Mouse (Mus musculus) embryonic facial prominence, embryonic 11.5 days (tissue): Measurements from ENCODE around the gene Gm1979. TPM values are rescaled to one million over a fixed set of nuclear protein-coding genes. Genes with fewer than 3 reads are reported as not detected.
"Not testable (repeated sequence)": the region's sequence is repeated elsewhere in the genome, so short reads cannot be mapped to it uniquely, and the experiment has no call there.

ENCODE experiments used
- ATAC-seq: fragments of 200-750 bp; cut with Nextera tagmentation; replicated peaks from 2 replicates; pipeline ENCODE4 v1.8.0; 2017; ENCODE audit warnings: low read depth; ENCODE audit not compliant: insufficient number of reproducible peaks, low FRiP score, low TSS enrichment
- DNase-seq: peaks from one replicate; pipeline ENCODE4 v3.0.0-alpha.2; 2015; ENCODE audit warnings: low spot score
- H3K27ac ChIP-seq: fragments of 300-500 bp; sonication (generic); replicated peaks from 2 replicates; pipeline ENCODE4 v1.5.1; 2014; ENCODE audit warnings: mild to moderate bottlenecking, low read depth, low read length, control low read depth
- H3K27me3 ChIP-seq: fragments of 300-500 bp; sonication (generic); 2 replicates; pipeline ENCODE4 v1.6.1; 2014; ENCODE audit warnings: mild to moderate bottlenecking, low read length, moderate library complexity, mixed read lengths; ENCODE audit not compliant: control insufficient read depth, insufficient read depth
- H3K36me3 ChIP-seq: fragments of 300-500 bp; sonication (generic); replicated peaks from 2 replicates; pipeline ENCODE4 v1.6.1; 2014; ENCODE audit warnings: low read depth, mild to moderate bottlenecking, low read length, moderate library complexity, mixed read lengths; ENCODE audit not compliant: control insufficient read depth, insufficient read depth
- H3K4me1 ChIP-seq: fragments of 300-500 bp; sonication (generic); 2 replicates; pipeline ENCODE4 v1.6.1; 2014; ENCODE audit warnings: low read length, mixed read lengths; ENCODE audit not compliant: control insufficient read depth, insufficient read depth
- H3K4me2 ChIP-seq: fragments of 300-500 bp; sonication (generic); 2 replicates; pipeline ENCODE4 v1.6.1; 2014; ENCODE audit warnings: low read depth, mild to moderate bottlenecking, control low read depth, low read length, moderate library complexity
- H3K4me3 ChIP-seq: fragments of 300-500 bp; sonication (generic); 2 replicates; pipeline ENCODE4 v1.5.1; 2014; ENCODE audit warnings: low read depth, low read length, control low read depth
- H3K9ac ChIP-seq: fragments of 300-500 bp; sonication (generic); replicated peaks from 2 replicates; pipeline ENCODE4 v1.6.1; 2014; ENCODE audit warnings: mild to moderate bottlenecking, control low read depth, low read length
- H3K9me3 ChIP-seq: fragments of 300-500 bp; sonication (generic); replicated peaks from 2 replicates; pipeline ENCODE4 v1.6.1; 2016; ENCODE audit warnings: mild to moderate bottlenecking, low read length, inconsistent platforms, mixed read lengths; ENCODE audit not compliant: control insufficient read depth
- WGBS: fragments of 180-500 bp; shearing (Covaris S2); extraction: QIAGEN DNeasy Blood & Tissue Kit; methylation state at CpG from one replicate; pipeline ENCODE4 v1.1.7; 2014; 5-methylcytosine and 5-hydroxymethylcytosine counted together
- polyA plus RNA-seq: library from polyadenylated mRNA; unstranded; fragments of >200 nt; fragmentation: Nextera tagmentation; extraction: Ambion mirVana; gene quantifications from 2 replicates; pipeline ENCODE4 v1.2.1, GENCODE M21; 2014

The Gm1979 gene
- polyA plus RNA-seq, 1 experiment from 2014 or later = not detected

DNA sequence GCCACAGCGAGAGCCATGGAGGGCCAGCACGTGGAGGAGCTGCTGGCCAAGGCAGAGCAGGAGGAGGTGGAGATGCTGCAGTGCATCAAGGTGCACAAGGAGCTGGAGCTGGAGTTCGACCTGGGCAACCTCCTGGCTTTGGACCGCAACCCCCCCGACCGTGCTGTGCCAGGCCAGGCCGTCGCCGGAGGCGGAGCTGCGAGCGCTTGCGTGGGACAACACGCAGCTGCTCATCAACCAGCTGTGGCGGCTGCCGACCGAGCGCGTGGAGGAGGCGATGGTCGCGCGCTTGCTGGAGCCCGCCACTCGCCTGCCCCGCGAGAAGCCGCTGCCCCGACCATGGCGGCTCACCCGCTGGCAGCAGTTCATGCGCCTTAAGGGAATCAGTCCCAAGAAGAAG lies 48.0 kb downstream of the Gm1979 start:
- not testable (repeated sequence) for H3K36me3 ChIP-seq, H3K4me1 ChIP-seq, H3K9ac ChIP-seq, H3K27ac ChIP-seq, H3K4me3 ChIP-seq, H3K9me3 ChIP-seq, H3K27me3 ChIP-seq
- 31% methylated on average over 31 of the region's 32 CpGs for WGBS
- H3K4me2 ChIP-seq = peak overlapping the region; percentile 30
- DNase-seq (peak; percentile 5), ATAC-seq (0 out of 2 replicates have a peak, but pooled peaks have one; percentile 39)

DNA sequence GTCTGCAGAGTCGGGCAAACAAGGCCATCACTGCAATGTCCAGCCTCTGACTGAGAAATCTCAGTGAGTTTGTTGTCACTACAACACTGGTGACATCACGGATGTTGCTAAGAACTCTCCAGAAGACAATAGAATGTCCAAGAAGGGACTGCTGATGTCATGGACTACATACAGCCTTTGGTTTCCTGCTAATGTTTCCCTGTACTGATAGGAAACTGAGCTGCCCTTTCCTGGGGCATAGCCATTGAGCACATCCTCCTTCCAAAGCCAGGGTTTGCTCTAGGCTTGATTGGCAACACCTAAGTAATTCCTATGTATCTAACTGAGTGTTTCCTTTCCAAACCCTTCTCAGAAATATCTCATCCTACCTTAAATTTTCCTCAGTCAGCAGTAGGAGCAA lies 50.3 kb downstream of the Gm1979 start, which contains the start of gene Gm21671:
Gm21671 (minus strand) TSS at position 101 of the 400 bp plus-strand sequence.
- not testable (repeated sequence) for H3K9ac ChIP-seq, H3K4me1 ChIP-seq, DNase-seq, H3K27me3 ChIP-seq, H3K4me2 ChIP-seq, H3K36me3 ChIP-seq, ATAC-seq, H3K9me3 ChIP-seq, H3K27ac ChIP-seq, H3K4me3 ChIP-seq
- WGBS = 75% methylated on average over 2 of the region's 2 CpGs

Other genes starting within 250 kb of the Gm1979 start
- 5.8 and 7.4 TPM in 2 replicates for gene Actr3b, start 244.8 kb downstream of the Gm1979 start, polyA plus RNA-seq
- gene Gm21663, start 62.4 kb downstream of the Gm1979 start, polyA plus RNA-seq = not detected in 2 replicates
- gene Gm21671, start 50.4 kb downstream of the Gm1979 start, polyA plus RNA-seq = not detected in 2 replicates
- not detected in 2 replicates for gene Gm21680, start 32.1 kb downstream of the Gm1979 start, polyA plus RNA-seq
- gene Gm21698, start 16.1 kb downstream of the Gm1979 start, polyA plus RNA-seq = not detected in 2 replicates
- not detected in 2 replicates for gene Gm5862, start 18.1 kb upstream of the Gm1979 start, polyA plus RNA-seq
- gene Speer4a, start 34.8 kb upstream of the Gm1979 start, polyA plus RNA-seq = not detected in 2 replicates
- not detected in 2 replicates for gene Gm7347, start 53.8 kb upstream of the Gm1979 start, polyA plus RNA-seq
- gene Gm10471, start 84.5 kb upstream of the Gm1979 start, polyA plus RNA-seq = not detected in 2 replicates
- not detected in 2 replicates for gene 5031410I06Rik, start 100.6 kb upstream of the Gm1979 start, polyA plus RNA-seq
- not detected in 2 replicates for gene Gm10220, start 116.6 kb upstream of the Gm1979 start, polyA plus RNA-seq